Mouse (Mus musculus) small intestine, adult 2 months (tissue): Measurements from ENCODE around the gene Smyd3.

Experiments used
- CTCF ChIP-seq: fragments of 200-500 bp; IDR thresholded peaks from 2 replicates; pipeline ENCODE4 v1.5.1; 2012; ENCODE audit warnings: low read depth, mild to moderate bottlenecking, control low read depth, inconsistent platforms, low read length, moderate library complexity, mixed read lengths; ENCODE audit not compliant: insufficient replicate concordance, insufficient read length; ENCODE audit errors: extremely low read depth
- POLR2A ChIP-seq: fragments of 200-500 bp; IDR thresholded peaks from 2 replicates; pipeline ENCODE4 v1.6.1; 2012; ENCODE audit warnings: low read depth, mild to moderate bottlenecking, control low read depth, inconsistent platforms, low read length, moderate library complexity

GRCm38 (mm10) chr1:179433828-179434227, 84.0 kb downstream of the Smyd3 start:
- no peak for TF ChIP-seq POLR2A
- TF ChIP-seq CTCF: no peak
